Mouse (Mus musculus) cortical plate, adult 2 months (tissue): ENCODE data around the gene Glp1r.

Source experiments
- CTCF ChIP-seq: fragments of 200-500 bp; IDR thresholded peaks from 2 replicates; pipeline ENCODE4 v1.5.1; 2011; ENCODE audit warnings: mild to moderate bottlenecking, control low read depth, low read length; ENCODE audit not compliant: insufficient read depth; ENCODE audit errors: extremely low read depth
- POLR2A ChIP-seq: fragments of 200-500 bp; IDR thresholded peaks from 2 replicates; pipeline ENCODE4 v1.6.1; 2011; ENCODE audit warnings: mild to moderate bottlenecking, low read length, control low read depth; ENCODE audit not compliant: insufficient read depth; ENCODE audit errors: extremely low read depth

DNA sequence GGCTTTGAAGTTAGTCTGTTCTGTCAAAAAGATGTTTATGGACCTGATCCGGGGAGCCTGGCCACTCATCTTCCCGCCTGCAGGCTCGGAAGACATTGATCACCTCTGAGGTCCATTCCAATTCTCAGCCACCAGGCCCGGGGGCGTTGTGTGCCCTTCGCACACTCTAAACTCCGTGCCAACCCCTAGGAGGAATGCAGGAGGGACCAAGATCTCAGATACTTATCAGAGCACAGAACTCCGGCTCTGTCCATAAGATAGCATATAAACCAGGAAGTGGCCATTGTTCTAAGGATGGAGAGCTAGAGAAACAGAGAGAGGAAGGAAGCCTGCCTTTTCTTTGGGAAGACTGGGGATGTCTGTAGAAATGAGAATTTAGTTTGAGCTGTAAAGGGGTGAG, 18.1 kb upstream of the Glp1r start:
- TF ChIP-seq CTCF (no peak), POLR2A (no peak)
